ENCODE assay signal across 8 mouse cellular contexts in genomic region chr9:37076386-37077062, GRCm38 (mm10).
DNase-seq lines count a peak whose midpoint lies in the region; ATAC-seq lines count a peak whose summit lies in the region.

No protein-coding gene starts in this region.

- 10% methylated on average over 15 of the region's 15 CpGs for WGBS in kidney, embryonic 16.5 days
- WGBS in hindbrain, embryonic 15.5 days, result 6% methylated on average over 15 of the region's 15 CpGs
- 2% methylated on average over 15 of the region's 15 CpGs for WGBS in neural tube, embryonic 12.5 days

- no peak overlapping the region for H3K4me3 ChIP-seq in kidney, embryonic 16.5 days (ENCODE audit: low read length)
- no peak overlapping the region for H3K4me3 ChIP-seq in hindbrain, embryonic 15.5 days
- no peak overlapping the region for H3K4me3 ChIP-seq in neural tube, embryonic 12.5 days

- no peak overlapping the region; the same call in 1 of the 2 replicates for H3K27ac ChIP-seq in kidney, embryonic 16.5 days (ENCODE audit: low read length)
- H3K27ac ChIP-seq in hindbrain, embryonic 15.5 days (replicated peaks), result peak overlapping the region; percentile 74
- H3K27ac ChIP-seq in neural tube, embryonic 12.5 days, result 0 out of 2 replicates have a peak overlapping the region, but pooled peaks have one; percentile 15

- no peak overlapping the region for H3K9ac ChIP-seq in kidney, embryonic 16.5 days (replicated peaks; ENCODE audit: low read length)
- H3K9ac ChIP-seq in hindbrain, embryonic 15.5 days, result no peak overlapping the region
- H3K9ac ChIP-seq in neural tube, embryonic 12.5 days, result no peak overlapping the region

- ATAC-seq in kidney, embryonic 16.5 days (ENCODE audit: low FRiP score, low TSS enrichment), result 0 out of 2 replicates have a peak, but pooled peaks have one; percentile 39
- ATAC-seq in hindbrain, embryonic 15.5 days (ENCODE audit: low FRiP score, low read depth), result peak; percentile 81
- ATAC-seq in neural tube, embryonic 12.5 days (ENCODE audit: low FRiP score, low read depth), result peak; percentile 87
- no peak for ATAC-seq in CD4-positive, CD25-positive, alpha-beta regulatory T cell, adult 4 months

- peaks cover 16% of the 10 kb centered on the region for H3K4me1 ChIP-seq in kidney, embryonic 16.5 days (ENCODE audit: insufficient read depth, low read length)
- peaks cover 40% of the 10 kb centered on the region for H3K4me1 ChIP-seq in hindbrain, embryonic 15.5 days (replicated peaks)
- peaks cover 36% of the 10 kb centered on the region for H3K4me1 ChIP-seq in neural tube, embryonic 12.5 days

- no peaks in the 10 kb centered on the region for H3K36me3 ChIP-seq in kidney, embryonic 16.5 days (ENCODE audit: insufficient read depth, low read length)
- H3K36me3 ChIP-seq in hindbrain, embryonic 15.5 days, result no peaks in the 10 kb centered on the region
- peaks cover 2% of the 10 kb centered on the region; the same call in 1 of the 2 replicates for H3K36me3 ChIP-seq in neural tube, embryonic 12.5 days

- no peaks in the 10 kb centered on the region for H3K9me3 ChIP-seq in kidney, embryonic 16.5 days (ENCODE audit: low read length)
- H3K9me3 ChIP-seq in hindbrain, embryonic 15.5 days, result no peaks in the 10 kb centered on the region
- no peaks in the 10 kb centered on the region for H3K9me3 ChIP-seq in neural tube, embryonic 12.5 days

- H3K4me2 ChIP-seq in kidney, embryonic 16.5 days (replicated peaks; ENCODE audit: low read depth, low read length), result no peak overlapping the region
- H3K4me2 ChIP-seq in hindbrain, embryonic 15.5 days, result peak overlapping the region; percentile 31
- peak overlapping the region; percentile 23 for H3K4me2 ChIP-seq in neural tube, embryonic 12.5 days (replicated peaks)

- H3K27me3 ChIP-seq in kidney, embryonic 16.5 days (ENCODE audit: insufficient read depth, low read length), result peaks cover 5% of the 10 kb centered on the region; the same call in 1 of the 2 replicates
- no peaks in the 10 kb centered on the region for H3K27me3 ChIP-seq in hindbrain, embryonic 15.5 days
- no peaks in the 10 kb centered on the region for H3K27me3 ChIP-seq in neural tube, embryonic 12.5 days (replicated peaks)

- no peak for DNase-seq in kidney, adult 18-20 months
- peak; percentile 49 for DNase-seq in embryo, embryonic 9.5 days (ENCODE audit: extremely low spot score)
- no peak for DNase-seq in adrenal gland, adult 18-20 months (ENCODE audit: low spot score in 2 of 2)
- DNase-seq in urinary bladder, postnatal 36 days (ENCODE audit: low spot score in 2 of 2), result no peak
